In the genomic region with DNA sequence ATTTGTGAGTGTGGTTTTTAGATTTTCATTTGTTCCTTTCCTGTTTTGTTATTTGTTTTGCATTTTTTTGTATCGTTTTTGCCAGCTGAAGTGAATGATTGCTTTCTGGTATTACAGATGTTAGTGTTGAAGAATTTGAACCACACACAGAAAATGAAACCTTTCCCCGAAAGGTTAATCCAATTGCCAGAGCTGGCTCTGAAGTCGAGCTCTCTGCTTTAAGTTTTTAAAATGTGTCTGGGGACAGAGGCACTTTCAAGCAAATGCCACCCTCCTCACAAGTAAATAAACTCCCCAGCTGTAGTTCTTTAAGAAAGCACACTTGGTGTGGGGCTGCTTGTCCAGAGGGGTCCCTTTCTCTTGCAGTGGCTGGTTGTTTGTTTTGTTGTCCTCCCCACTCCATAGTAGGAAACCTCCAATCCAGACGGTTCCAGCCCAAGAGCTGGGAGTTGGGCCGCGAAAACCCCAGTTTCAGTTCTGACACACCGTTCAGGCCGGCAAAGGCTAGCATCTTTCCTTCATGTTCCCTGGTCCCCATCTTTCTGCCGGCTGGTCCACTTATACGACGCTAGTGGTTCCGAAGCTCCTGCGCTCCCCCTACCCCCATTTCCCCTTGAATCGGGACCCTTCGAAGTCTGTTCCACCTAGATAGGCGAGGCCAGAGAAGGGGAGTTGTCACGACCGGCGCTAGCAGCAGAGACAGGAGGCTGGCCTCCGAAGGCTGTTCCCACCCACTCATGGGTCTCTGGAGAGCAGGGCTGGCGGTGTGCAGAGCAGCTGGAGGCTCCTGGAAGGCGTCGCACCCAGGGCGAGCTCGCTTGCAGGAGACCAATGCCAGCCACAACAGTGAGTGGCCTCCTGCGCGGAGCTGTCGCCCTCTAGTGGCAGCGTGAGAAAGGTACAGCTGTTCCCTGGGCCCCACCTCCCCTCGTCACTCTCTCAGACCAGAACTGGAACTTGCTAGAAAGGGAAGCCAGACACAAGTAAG, we compare ENCODE assay signal across 8 mouse cellular contexts. TPM values are rescaled to one million over a fixed set of nuclear protein-coding genes. Genes with fewer than 3 reads are reported as not detected.
A peak's percentile ranks its signal among the peaks of the same experiment; 100 is the strongest.
DNase-seq lines count a peak whose midpoint lies in the region; ATAC-seq and TF ChIP-seq lines count a peak whose summit lies in the region.

No protein-coding gene starts in this region.

- DNase-seq in B cell, adult 2 months: peak; percentile 90 to 92
- peak; percentile 92 to 93 for DNase-seq in heart, adult 9 months (ENCODE audit: low spot score in 2 of 2)
- peak; percentile 91 for DNase-seq in limb, embryonic 14.5 days (ENCODE audit: low spot score)
- DNase-seq in spleen, adult 2 months (ENCODE audit: low read depth in 1 of 2, low spot score in 2 of 2): peak; percentile 72 to 84

- peak overlapping the region; percentile 56 for H3K4me3 ChIP-seq in bone marrow macrophage, adult 2 months (ENCODE audit: insufficient read depth, low read length)
- peak overlapping the region; percentile 55 for H3K4me3 ChIP-seq in embryonic facial prominence, embryonic 15.5 days (replicated peaks)
- peak overlapping the region; percentile 44 for H3K4me3 ChIP-seq in kidney, embryonic 14.5 days (ENCODE audit: low read length)
- peak overlapping the region; percentile 45 for H3K4me3 ChIP-seq in limb, embryonic 14.5 days (replicated peaks; ENCODE audit: low read length)
- H3K4me3 ChIP-seq in midbrain, embryonic 16.5 days (ENCODE audit: low read depth, low read length): peak overlapping the region; percentile 49
- H3K4me3 ChIP-seq in spleen, adult 2 months (ENCODE audit: extremely low read depth, insufficient read depth, insufficient read length): peak overlapping the region; percentile 60

- no peaks in the 10 kb centered on the region for H3K27me3 ChIP-seq in embryonic facial prominence, embryonic 15.5 days
- no peaks in the 10 kb centered on the region for H3K27me3 ChIP-seq in kidney, embryonic 14.5 days (ENCODE audit: control insufficient read depth, insufficient read depth, low read length)
- H3K27me3 ChIP-seq in limb, embryonic 14.5 days (ENCODE audit: control insufficient read depth, insufficient read depth, low read length): no peaks in the 10 kb centered on the region
- no peaks in the 10 kb centered on the region for H3K27me3 ChIP-seq in midbrain, embryonic 16.5 days (ENCODE audit: control insufficient read depth, insufficient read depth, low read depth, low read length)
- no peaks in the 10 kb centered on the region for H3K27me3 ChIP-seq in spleen, adult 2 months (ENCODE audit: control insufficient read depth, insufficient read depth, low read length)

- no peaks in the 10 kb centered on the region for H3K9me3 ChIP-seq in embryonic facial prominence, embryonic 15.5 days (replicated peaks)
- H3K9me3 ChIP-seq in kidney, embryonic 14.5 days (ENCODE audit: control insufficient read depth, low read length): no peaks in the 10 kb centered on the region
- H3K9me3 ChIP-seq in limb, embryonic 14.5 days (ENCODE audit: control insufficient read depth, low read length): no peaks in the 10 kb centered on the region
- no peaks in the 10 kb centered on the region for H3K9me3 ChIP-seq in midbrain, embryonic 16.5 days (replicated peaks; ENCODE audit: control insufficient read depth, low read length, poor library complexity, severe bottlenecking)

- peak overlapping the region; percentile 48 for H3K9ac ChIP-seq in embryonic facial prominence, embryonic 15.5 days
- peak overlapping the region; percentile 66 for H3K9ac ChIP-seq in kidney, embryonic 14.5 days (ENCODE audit: low read depth, low read length)
- peak overlapping the region; percentile 60 for H3K9ac ChIP-seq in limb, embryonic 14.5 days (ENCODE audit: low read depth, low read length, severe bottlenecking)
- peak overlapping the region; percentile 77 for H3K9ac ChIP-seq in midbrain, embryonic 16.5 days (ENCODE audit: low read depth, low read length)

- peak overlapping the region; percentile 3; the same call in 1 of the 2 replicates for H3K27ac ChIP-seq in bone marrow macrophage, adult 2 months (ENCODE audit: insufficient read depth, low read depth, low read length)
- peak overlapping the region; percentile 89 for H3K27ac ChIP-seq in embryonic facial prominence, embryonic 15.5 days (replicated peaks)
- H3K27ac ChIP-seq in kidney, embryonic 14.5 days (ENCODE audit: low read depth, low read length): peak overlapping the region; percentile 74; the same call in 1 of the 2 replicates
- peak overlapping the region; percentile 76 for H3K27ac ChIP-seq in limb, embryonic 14.5 days (replicated peaks; ENCODE audit: low read depth, low read length)
- peak overlapping the region; percentile 18; the same call in 1 of the 2 replicates for H3K27ac ChIP-seq in midbrain, embryonic 16.5 days (ENCODE audit: low read length)
- H3K27ac ChIP-seq in spleen, adult 2 months (ENCODE audit: insufficient read depth, low read length): peak overlapping the region; percentile 31; the same call in 1 of the 2 replicates

- 4% methylated on average over 30 of the region's 30 CpGs for WGBS in embryonic facial prominence, embryonic 15.5 days
- WGBS in kidney, embryonic 14.5 days: 6% methylated on average over 30 of the region's 30 CpGs
- 5% methylated on average over 30 of the region's 30 CpGs for WGBS in limb, embryonic 14.5 days
- WGBS in midbrain, embryonic 16.5 days: 7% methylated on average over 30 of the region's 30 CpGs
- 5% methylated on average over 30 of the region's 30 CpGs for whole genome bisulfite sequencing in spleen, adult 2 months

- H3K4me1 ChIP-seq in bone marrow macrophage, adult 2 months (ENCODE audit: control insufficient read depth, insufficient read depth, low read length): peaks cover 10% of the 10 kb centered on the region
- H3K4me1 ChIP-seq in embryonic facial prominence, embryonic 15.5 days: peaks cover 15% of the 10 kb centered on the region; the same call in 1 of the 2 replicates
- peaks cover 6% of the 10 kb centered on the region; the same call in 1 of the 2 replicates for H3K4me1 ChIP-seq in kidney, embryonic 14.5 days (ENCODE audit: control insufficient read depth, insufficient read depth, low read length)
- 0 out of 2 replicates have a peak, but pooled peaks cover 5% of the 10 kb centered on the region for H3K4me1 ChIP-seq in limb, embryonic 14.5 days (ENCODE audit: control insufficient read depth, insufficient read depth, low read length)
- 0 out of 2 replicates have a peak, but pooled peaks cover 2% of the 10 kb centered on the region for H3K4me1 ChIP-seq in midbrain, embryonic 16.5 days (ENCODE audit: control insufficient read depth, insufficient read depth, low read length)
- 0 out of 2 replicates have a peak, but pooled peaks cover 2% of the 10 kb centered on the region for H3K4me1 ChIP-seq in spleen, adult 2 months (ENCODE audit: control insufficient read depth, insufficient read depth, insufficient read length)

- ATAC-seq in embryonic facial prominence, embryonic 15.5 days (ENCODE audit: insufficient number of reproducible peaks, low FRiP score, low TSS enrichment, low read depth): peak; percentile 97
- peak; percentile 99 for ATAC-seq in kidney, embryonic 14.5 days (ENCODE audit: low FRiP score, low TSS enrichment)
- peak; percentile 92 for ATAC-seq in limb, embryonic 14.5 days (ENCODE audit: low FRiP score, low read depth)
- peak; percentile 94 for ATAC-seq in midbrain, embryonic 16.5 days

- peak; percentile 88 for TF ChIP-seq CTCF in bone marrow macrophage, adult 2 months (IDR thresholded peaks at IDR 0.05; ENCODE audit: low read depth, low read length)
- peak; percentile 100 for TF ChIP-seq CTCF in spleen, adult 2 months (IDR thresholded peaks at IDR 0.05; ENCODE audit: extremely low read depth, insufficient read depth, insufficient read length, insufficient replicate concordance)

- no peaks in the 10 kb centered on the region for H3K36me3 ChIP-seq in embryonic facial prominence, embryonic 15.5 days
- H3K36me3 ChIP-seq in kidney, embryonic 14.5 days (ENCODE audit: control insufficient read depth, insufficient read depth, low read length): no peaks in the 10 kb centered on the region
- H3K36me3 ChIP-seq in limb, embryonic 14.5 days (ENCODE audit: control insufficient read depth, insufficient read depth, low read length): no peaks in the 10 kb centered on the region
- no peaks in the 10 kb centered on the region for H3K36me3 ChIP-seq in midbrain, embryonic 16.5 days (ENCODE audit: control insufficient read depth, insufficient read depth, low read length)
- H3K36me3 ChIP-seq in spleen, adult 2 months (ENCODE audit: control insufficient read depth, insufficient read depth, low read length): no peaks in the 10 kb centered on the region

- TF ChIP-seq POLR2A in bone marrow macrophage, adult 2 months (IDR thresholded peaks at IDR 0.05; ENCODE audit: borderline replicate concordance, low read depth, low read length): no peak
- 0 out of 2 replicates have a peak, but pooled peaks have one; percentile 55 for TF ChIP-seq POLR2A in limb, embryonic 14.5 days (IDR thresholded peaks at IDR 0.05; ENCODE audit: borderline replicate concordance, extremely low read depth, insufficient read depth, insufficient read length)
- no peak for TF ChIP-seq POLR2A in spleen, adult 2 months (IDR thresholded peaks at IDR 0.05; ENCODE audit: low read depth, low read length)

- peak overlapping the region; percentile 92 for H3K4me2 ChIP-seq in embryonic facial prominence, embryonic 15.5 days (replicated peaks)
- peak overlapping the region; percentile 85 for H3K4me2 ChIP-seq in kidney, embryonic 14.5 days (replicated peaks; ENCODE audit: low read depth, low read length)
- H3K4me2 ChIP-seq in limb, embryonic 14.5 days (replicated peaks; ENCODE audit: low read depth, low read length, severe bottlenecking): peak overlapping the region; percentile 75
- H3K4me2 ChIP-seq in midbrain, embryonic 16.5 days (ENCODE audit: low read length): peak overlapping the region; percentile 97

RNA-seq across cellular contexts. Expression of a gene that starts 25.0 kb away (rescaled TPM):
- not detected in 2 replicates for polyA plus RNA-seq in bone marrow macrophage, adult 2 months (2012; ENCODE audit: insufficient read depth, insufficient read length, missing spikeins)
- 0.08 TPM in 1 of 2 replicates, not detected in the other for polyA plus RNA-seq in embryonic facial prominence, embryonic 15.5 days (2015; fragmentation: Nextera tagmentation; extraction: Ambion mirVana)
- polyA plus RNA-seq in kidney, embryonic 14.5 days (2014; fragmentation: Nextera tagmentation; extraction: Ambion mirVana): not detected in 2 replicates
- 0.11 and 0.24 TPM in 2 replicates for polyA plus RNA-seq in limb, embryonic 14.5 days (2012; rRNA removed)
- 0.08 TPM in 1 of 2 replicates, not detected in the other for polyA plus RNA-seq in limb, embryonic 14.5 days (2014; fragmentation: Nextera tagmentation; extraction: Ambion mirVana)
- polyA plus RNA-seq in midbrain, embryonic 16.5 days (2015; fragmentation: Nextera tagmentation; extraction: Ambion mirVana): 0.54 and 0.75 TPM in 2 replicates
- 0.04 and 0.09 TPM in 2 replicates for polyA plus RNA-seq in spleen, adult 2 months (2012; rRNA removed)

Comparison
In these comparisons a context has a peak if more than half of its experiments do, and no peak if none do; other contexts are left out.
1. Peak in every context shown above with its lines: DNase-seq, ATAC-seq, H3K4me3 ChIP-seq and H3K27ac ChIP-seq.
2. H3K27ac ChIP-seq: peak in every context shown above with its lines; median percentile 89 in embryonic facial prominence, embryonic 15.5 days; 76 in limb, embryonic 14.5 days; 74 in kidney, embryonic 14.5 days; 31 in spleen, adult 2 months; 18 in midbrain, embryonic 16.5 days; 3 in bone marrow macrophage, adult 2 months.